Mouse (Mus musculus): ENCODE measurements around the gene Crip2. TPM values are rescaled to one million over a fixed set of nuclear protein-coding genes. Genes with fewer than 3 reads are reported as not detected.
A peak's percentile ranks its signal among the peaks of the same experiment; 100 is the strongest.

The Crip2 gene
- polyA plus RNA-seq, 1 experiment = 52.9 TPM

GRCm38 (mm10) chr12:113138291-113138690 is 1.7 kb upstream of the Crip2 start:
- Histone ChIP-seq H3K4me1 (ENCODE audit: control insufficient read depth, insufficient read depth, low read length) (peaks cover 2% of the 10 kb centered on the region; the same call in 1 of the 2 replicates), H3K4me3 (ENCODE audit: insufficient read depth, low read length) (no peak overlapping the region), H3K27ac (ENCODE audit: insufficient read depth, low read length) (no peak overlapping the region)
- TF ChIP-seq POLR2A (IDR thresholded peaks at IDR 0.05; ENCODE audit: low read depth, low read length) (no peak), CTCF (IDR thresholded peaks at IDR 0.05; ENCODE audit: borderline replicate concordance, insufficient read depth, low read length) (no peak)

DNA sequence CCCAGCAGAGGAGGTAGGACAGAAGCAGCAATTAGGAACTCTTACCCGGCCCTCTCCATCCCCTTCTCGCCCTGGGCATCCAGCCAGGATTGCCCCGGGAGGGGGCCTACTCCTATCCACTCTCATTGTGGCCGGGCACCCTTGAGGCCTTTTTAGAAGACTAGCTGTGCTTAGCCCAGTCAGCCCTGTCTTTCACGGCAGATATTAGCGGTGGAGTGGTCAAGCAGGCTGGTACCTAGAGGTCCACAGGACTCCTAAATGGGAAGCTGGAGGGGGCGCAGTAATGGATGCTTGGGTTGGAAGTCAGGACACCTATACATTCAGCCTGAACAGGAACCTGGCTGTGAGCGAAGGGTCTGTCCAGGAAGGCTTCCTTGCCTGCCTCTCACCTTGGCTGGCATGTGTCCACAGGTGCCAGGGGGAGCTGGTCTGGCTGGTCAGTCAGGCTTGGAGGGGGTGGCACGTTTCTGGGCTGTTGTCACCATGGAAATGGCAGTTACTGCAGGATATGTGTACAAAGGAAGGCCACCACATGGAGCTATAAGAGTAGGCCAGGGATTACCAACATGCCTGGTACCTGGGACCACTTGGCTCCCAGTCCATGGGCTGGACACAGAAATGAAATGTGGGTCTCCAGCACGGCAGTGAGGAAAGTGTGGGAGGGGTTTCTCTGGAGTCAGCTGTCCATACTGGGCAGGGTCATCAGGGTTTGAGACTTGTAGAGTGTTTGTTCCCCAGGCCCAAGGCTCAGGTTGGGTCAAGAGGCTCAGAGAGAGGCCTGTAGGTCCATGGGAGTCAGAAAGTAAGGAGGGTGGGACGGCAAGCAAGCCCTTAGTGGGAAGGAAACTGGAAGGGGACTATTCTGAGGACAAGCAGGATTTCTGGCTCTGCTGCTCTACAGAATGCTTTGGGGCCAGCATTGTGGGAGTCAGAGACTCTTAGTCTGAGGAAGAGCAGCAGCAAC is 853 bp upstream of the Crip2 start:
- H3K27ac ChIP-seq (ENCODE audit: insufficient read depth, low read length) = no peak overlapping the region
- TF ChIP-seq CTCF (IDR thresholded peaks at IDR 0.05; ENCODE audit: borderline replicate concordance, insufficient read depth, low read length) (no peak), POLR2A (IDR thresholded peaks at IDR 0.05; ENCODE audit: low read depth, low read length) (no peak)
- H3K4me3 ChIP-seq (ENCODE audit: insufficient read depth, low read length) = no peak overlapping the region
- H3K4me1 ChIP-seq (ENCODE audit: control insufficient read depth, insufficient read depth, low read length) = peaks cover 2% of the 10 kb centered on the region; the same call in 1 of the 2 replicates

DNA sequence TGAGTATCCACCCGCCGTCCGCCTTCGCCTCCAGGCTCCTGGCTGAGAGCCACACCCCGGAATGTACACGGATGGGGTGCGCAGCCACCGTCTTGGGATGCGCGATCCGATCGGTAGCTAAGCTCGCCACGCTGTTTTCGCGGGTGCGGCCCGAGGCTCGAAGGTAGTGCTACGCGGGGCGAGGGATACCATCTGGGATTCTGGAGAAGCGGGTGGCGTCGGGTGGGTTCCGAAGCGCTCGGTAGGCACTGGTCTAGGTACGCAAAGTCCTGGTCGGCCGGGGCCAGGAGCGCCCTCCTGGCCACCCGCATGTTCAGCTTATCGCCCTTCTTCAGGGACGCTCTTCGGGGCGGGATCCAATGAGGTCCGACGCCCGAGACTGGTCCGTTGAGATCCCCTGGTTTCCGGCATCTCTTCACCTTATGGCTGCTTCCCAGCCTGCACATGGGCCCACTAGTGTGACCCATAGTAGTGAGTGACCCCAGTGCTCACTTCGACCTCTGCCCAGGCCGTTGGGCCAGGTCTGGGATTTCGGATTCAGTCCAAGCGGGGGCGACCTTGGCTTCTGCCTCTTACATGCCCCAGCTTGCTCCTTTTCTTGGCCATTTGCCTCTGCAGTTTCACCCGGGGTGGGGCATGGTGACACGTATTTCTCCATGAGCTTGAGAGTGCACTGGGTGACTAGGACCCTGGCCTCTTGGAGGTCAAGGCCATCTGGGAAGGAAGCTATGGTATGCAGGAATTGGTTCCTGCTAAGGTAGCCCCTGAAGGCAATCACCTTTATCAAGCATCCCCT is 778 bp downstream of the Crip2 start:
- peak overlapping the region; percentile 75 for H3K4me3 ChIP-seq (ENCODE audit: insufficient read depth, low read length)
- peak overlapping the region; percentile 14; the same call in 1 of the 2 replicates for H3K27ac ChIP-seq (ENCODE audit: insufficient read depth, low read length)
- no peak for TF ChIP-seq POLR2A (IDR thresholded peaks at IDR 0.05; ENCODE audit: low read depth, low read length)
- no peak for TF ChIP-seq CTCF (IDR thresholded peaks at IDR 0.05; ENCODE audit: borderline replicate concordance, insufficient read depth, low read length)
- peaks cover 2% of the 10 kb centered on the region; the same call in 1 of the 2 replicates for H3K4me1 ChIP-seq (ENCODE audit: control insufficient read depth, insufficient read depth, low read length)

GRCm38 (mm10) chr12:113141531-113141973 is 1.5 kb downstream of the Crip2 start:
- no peak for TF ChIP-seq CTCF (IDR thresholded peaks at IDR 0.05; ENCODE audit: borderline replicate concordance, insufficient read depth, low read length)
- no peak for TF ChIP-seq POLR2A (IDR thresholded peaks at IDR 0.05; ENCODE audit: low read depth, low read length)
- Histone ChIP-seq H3K27ac (ENCODE audit: insufficient read depth, low read length) (peak overlapping the region; percentile 14; the same call in 1 of the 2 replicates), H3K4me3 (ENCODE audit: insufficient read depth, low read length) (peak overlapping the region; percentile 75), H3K4me1 (ENCODE audit: control insufficient read depth, insufficient read depth, low read length) (peaks cover 2% of the 10 kb centered on the region; the same call in 1 of the 2 replicates)

GRCm38 (mm10) chr12:113142021-113142975 is 2.3 kb downstream of the Crip2 start:
- H3K4me3 ChIP-seq (ENCODE audit: insufficient read depth, low read length) = peak overlapping the region; percentile 75
- peaks cover 2% of the 10 kb centered on the region; the same call in 1 of the 2 replicates for H3K4me1 ChIP-seq (ENCODE audit: control insufficient read depth, insufficient read depth, low read length)
- TF ChIP-seq CTCF (IDR thresholded peaks at IDR 0.05; ENCODE audit: borderline replicate concordance, insufficient read depth, low read length) = no peak
- TF ChIP-seq POLR2A (IDR thresholded peaks at IDR 0.05; ENCODE audit: low read depth, low read length) = 0 out of 2 replicates have a peak, but pooled peaks have one; percentile 20
- H3K27ac ChIP-seq (ENCODE audit: insufficient read depth, low read length) = 0 out of 2 replicates have a peak overlapping the region, but pooled peaks have one; percentile 1

DNA sequence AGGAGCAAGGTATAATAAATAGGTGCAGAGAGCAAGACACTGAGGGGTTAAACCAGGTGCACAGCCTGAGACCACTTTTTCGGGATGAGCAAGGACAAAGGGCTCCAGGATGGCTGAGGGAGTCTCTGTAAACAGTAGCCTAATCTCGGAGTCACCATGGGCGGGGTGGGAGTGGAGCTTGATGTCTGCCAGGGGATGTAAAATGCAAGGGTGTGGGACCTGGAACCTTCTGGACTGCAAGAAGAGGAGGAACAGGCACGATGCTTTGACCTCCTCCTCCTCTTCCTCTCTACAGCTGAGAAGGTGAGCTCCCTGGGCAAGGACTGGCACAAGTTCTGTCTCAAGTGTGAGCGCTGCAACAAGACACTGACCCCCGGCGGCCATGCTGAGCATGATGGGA is 3.1 kb downstream of the Crip2 start:
- no peak overlapping the region for H3K27ac ChIP-seq (ENCODE audit: insufficient read depth, low read length)

DNA sequence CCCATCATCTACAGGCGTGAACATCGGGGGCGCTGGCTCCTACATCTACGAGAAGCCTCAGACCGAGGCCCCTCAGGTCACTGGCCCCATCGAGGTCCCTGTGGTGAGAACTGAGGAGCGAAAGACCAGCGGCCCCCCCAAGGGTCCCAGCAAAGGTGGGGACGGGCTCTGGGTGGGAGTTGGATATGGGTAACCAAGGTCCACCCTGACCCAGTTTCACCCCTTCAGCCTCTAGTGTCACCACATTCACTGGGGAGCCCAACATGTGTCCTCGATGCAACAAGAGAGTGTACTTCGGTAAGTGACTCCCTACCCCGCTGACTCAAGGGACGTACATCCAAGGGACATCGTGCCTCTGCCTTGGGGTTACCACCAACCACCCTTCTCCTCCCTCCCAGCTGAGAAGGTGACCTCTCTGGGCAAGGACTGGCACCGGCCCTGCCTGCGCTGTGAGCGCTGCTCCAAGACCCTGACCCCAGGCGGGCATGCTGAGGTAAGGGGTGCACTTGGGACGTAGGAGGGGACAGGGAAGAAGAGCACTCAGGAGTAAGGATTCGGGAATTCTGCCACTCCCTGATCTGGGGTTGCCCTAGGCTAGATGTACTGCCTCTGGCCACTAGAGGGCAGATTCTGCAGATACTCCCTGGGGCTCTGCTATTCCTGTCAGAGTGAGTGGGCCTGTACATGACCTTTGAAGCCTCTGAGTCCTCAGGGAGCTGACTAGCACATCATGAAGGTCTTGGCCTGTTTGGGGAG is 4.1 kb downstream of the Crip2 start:
- no peak overlapping the region for H3K27ac ChIP-seq (ENCODE audit: insufficient read depth, low read length)
- H3K4me1 ChIP-seq (ENCODE audit: control insufficient read depth, insufficient read depth, low read length) = peaks cover 2% of the 10 kb centered on the region; the same call in 1 of the 2 replicates
- no peak overlapping the region for H3K4me3 ChIP-seq (ENCODE audit: insufficient read depth, low read length)
- peak; percentile 46; the same call in 1 of the 2 replicates for TF ChIP-seq CTCF (IDR thresholded peaks at IDR 0.05; ENCODE audit: borderline replicate concordance, insufficient read depth, low read length)
- TF ChIP-seq POLR2A (IDR thresholded peaks at IDR 0.05; ENCODE audit: low read depth, low read length) = no peak

More for the DNA sequence above, 3.1 kb downstream of the Crip2 start:
- TF ChIP-seq CTCF (IDR thresholded peaks at IDR 0.05; ENCODE audit: borderline replicate concordance, insufficient read depth, low read length) (no peak), POLR2A (IDR thresholded peaks at IDR 0.05; ENCODE audit: low read depth, low read length) (no peak)
- Histone ChIP-seq H3K4me1 (ENCODE audit: control insufficient read depth, insufficient read depth, low read length) (peaks cover 2% of the 10 kb centered on the region; the same call in 1 of the 2 replicates), H3K4me3 (ENCODE audit: insufficient read depth, low read length) (peak overlapping the region; percentile 25; the same call in 1 of the 2 replicates)

GRCm38 (mm10) chr12:113144886-113145285 is 4.8 kb downstream of the Crip2 start:
- H3K27ac ChIP-seq (ENCODE audit: insufficient read depth, low read length) = no peak overlapping the region
- no peaks in the 10 kb centered on the region for H3K4me1 ChIP-seq (ENCODE audit: control insufficient read depth, insufficient read depth, low read length)
- TF ChIP-seq CTCF (IDR thresholded peaks at IDR 0.05; ENCODE audit: borderline replicate concordance, insufficient read depth, low read length) (no peak), POLR2A (IDR thresholded peaks at IDR 0.05; ENCODE audit: low read depth, low read length) (no peak)
- H3K4me3 ChIP-seq (ENCODE audit: insufficient read depth, low read length) = no peak overlapping the region
